Mouse (Mus musculus) splenic B cell, adult 2 months (primary cell): ENCODE results near the gene Adrm1.

Experiments
- DNase-seq: peaks from one replicate; pipeline ENCODE4 v3.0.0-alpha.2; 2011; ENCODE audit warnings: low read depth, low spot score
- H3K27me3 ChIP-seq: 2 replicates; pipeline ENCODE4 v1.6.1; 2012; ENCODE audit warnings: mild to moderate bottlenecking, low read length, moderate library complexity, mixed read lengths; ENCODE audit not compliant: control insufficient read depth, poor library complexity, insufficient read depth, severe bottlenecking
- H3K36me3 ChIP-seq: 2 replicates; pipeline ENCODE4 v1.6.1; 2012; ENCODE audit warnings: mild to moderate bottlenecking, low read length, moderate library complexity, mixed read lengths; ENCODE audit not compliant: control insufficient read depth, poor library complexity, insufficient read depth, severe bottlenecking

Gene Adrm1

GRCm38 (mm10) chr2:180219145-180219943, 48.1 kb downstream of the Adrm1 start:
- DNase-seq: no peak
- H3K36me3 ChIP-seq: no peaks in the 10 kb centered on the region
- no peaks in the 10 kb centered on the region for H3K27me3 ChIP-seq

- H3K36me3 ChIP-seq: no peaks in the 10 kb centered on the region
- DNase-seq: no peak
Observed at GRCm38 (mm10) chr2:180220165-180220564, 48.9 kb downstream of the Adrm1 start.

GRCm38 (mm10) chr2:180221051-180221450, 49.8 kb downstream of the Adrm1 start:
- Histone ChIP-seq H3K27me3 (no peaks in the 10 kb centered on the region), H3K36me3 (no peaks in the 10 kb centered on the region)
- no peak for DNase-seq

More at GRCm38 (mm10) chr2:180220165-180220564, 48.9 kb downstream of the Adrm1 start:
- no peaks in the 10 kb centered on the region for H3K27me3 ChIP-seq

GRCm38 (mm10) chr2:180222250-180222649, 51.0 kb downstream of the Adrm1 start:
- no peaks in the 10 kb centered on the region for H3K36me3 ChIP-seq
- no peaks in the 10 kb centered on the region for H3K27me3 ChIP-seq
- no peak for DNase-seq

- no peak for DNase-seq
- Histone ChIP-seq H3K27me3 (no peaks in the 10 kb centered on the region), H3K36me3 (no peaks in the 10 kb centered on the region)
Observed at GRCm38 (mm10) chr2:180224647-180225043, 53.4 kb downstream of the Adrm1 start.

GRCm38 (mm10) chr2:180225044-180225761, 53.9 kb downstream of the Adrm1 start:
- DNase-seq: no peak
- Histone ChIP-seq H3K27me3 (no peaks in the 10 kb centered on the region), H3K36me3 (no peaks in the 10 kb centered on the region)
